Mouse (Mus musculus) neutrophil, adult 59 days (primary cell): ENCODE measurements around the gene Aspdh. TPM values are rescaled to one million over a fixed set of nuclear protein-coding genes. Genes with fewer than 3 reads are reported as not detected.

ENCODE experiments used
- total RNA-seq, 2 experiments: library from RNA; stranded (reverse); gene quantifications; 1 replicate in 1 of 2; 2 replicates in 1 of 2; pipeline ENCODE4 v1.2.4; 2023

Aspdh gene
- not detected for total RNA-seq

GRCm38 (mm10) chr7:44465111-44465510 lies at the start of gene Aspdh:
Gene Aspdh (plus strand): TSS chr7:44465391.

GRCm38 (mm10) chr7:44428968-44429521 lies 36.1 kb upstream of the Aspdh start, which contains the start of gene Lrrc4b:
Gene Lrrc4b (plus strand): TSS chr7:44429018.

GRCm38 (mm10) chr7:44467811-44468411 lies 2.7 kb downstream of the Aspdh start, which contains the start of gene Josd2:
Gene Josd2 (plus strand): TSS chr7:44467980.

GRCm38 (mm10) chr7:44495992-44496770 lies 31.0 kb downstream of the Aspdh start, which contains the start of the genes Emc10 and Fam71e1:
Gene Emc10 (minus strand): TSS chr7:44496529.
Gene Fam71e1 (plus strand): TSS chr7:44496581.

Other genes with a start within 250 kb of the Aspdh start
- not detected for gene Klk1b5, start 249.4 kb upstream of the Aspdh start, total RNA-seq
- gene Klk1, start 240.0 kb upstream of the Aspdh start, total RNA-seq: not detected
- not detected for gene Gm36864, start 229.2 kb upstream of the Aspdh start, total RNA-seq
- gene 1700028J19Rik, start 218.7 kb upstream of the Aspdh start, total RNA-seq: 1 to 10 TPM in 1 of 2 experiments, under 1 TPM in 1; 0.49 to 1.6 TPM
- gene 2410002F23Rik, start 218.7 kb upstream of the Aspdh start, total RNA-seq: 10 to 100 TPM; 27.8 to 34.7 TPM
- not detected for gene Acp4, start 208.0 kb upstream of the Aspdh start, total RNA-seq
- not detected for gene Gm15517, start 203.9 kb upstream of the Aspdh start, total RNA-seq
- gene Clec11a, start 158.5 kb upstream of the Aspdh start, total RNA-seq: 1 to 10 TPM in 1 of 2 experiments, under 1 TPM in 1; 0.42 to 1.1 TPM
- under 1 TPM; 0.40 to 0.57 TPM for gene Shank1, start 155.1 kb upstream of the Aspdh start, total RNA-seq
- under 1 TPM in 1 of 2 experiments, not detected in 1; 0.36 TPM for gene Syt3, start 81.3 kb upstream of the Aspdh start, total RNA-seq
- gene 1700008O03Rik, start 79.6 kb upstream of the Aspdh start, total RNA-seq: under 1 TPM in 1 of 2 experiments, not detected in 1; 0.16 TPM
- gene Lrrc4b, start 36.4 kb upstream of the Aspdh start, total RNA-seq: not detected
- gene Josd2, start 2.6 kb downstream of the Aspdh start, total RNA-seq: 10 to 100 TPM; 29.3 to 40.6 TPM
- gene Emc10, start 31.1 kb downstream of the Aspdh start, total RNA-seq: 10 to 100 TPM; 26.0 to 27.0 TPM
- gene Fam71e1, start 31.2 kb downstream of the Aspdh start, total RNA-seq: 1 to 10 TPM in 1 of 2 experiments, under 1 TPM in 1; 0.90 to 2.7 TPM
- gene Mybpc2, start 59.3 kb downstream of the Aspdh start, total RNA-seq: under 1 TPM; 0.13 to 0.46 TPM
- gene Spib, start 66.7 kb downstream of the Aspdh start, total RNA-seq: 10 to 100 TPM in 1 of 2 experiments, 1 to 10 TPM in 1; 4.6 to 14.6 TPM
- 10 to 100 TPM; 46.1 to 62.2 TPM for gene Pold1, start 83.5 kb downstream of the Aspdh start, total RNA-seq
- 100 to 1,000 TPM; 311 to 353 TPM for gene Nr1h2, start 88.6 kb downstream of the Aspdh start, total RNA-seq
- gene Napsa, start 107.0 kb downstream of the Aspdh start, total RNA-seq: 100 to 1,000 TPM; 144 to 183 TPM
- gene Kcnc3, start 125.3 kb downstream of the Aspdh start, total RNA-seq: under 1 TPM; 0.67 to 0.86 TPM
- not detected for gene Myh14, start 205.5 kb downstream of the Aspdh start, total RNA-seq
- gene Izumo2, start 243.4 kb downstream of the Aspdh start, total RNA-seq: not detected